Mouse (Mus musculus) megakaryocyte-erythroid progenitor cell, adult 5-6 weeks (primary cell): ENCODE results near the gene Oxgr1. TPM values are rescaled to one million over a fixed set of nuclear protein-coding genes. Genes with fewer than 3 reads are reported as not detected.

Experiments used
- ATAC-seq: replicated peaks from 2 replicates; pipeline ENCODE4 v1.8.0; 2016; ENCODE audit warnings: mild to moderate bottlenecking, inconsistent platforms; ENCODE audit not compliant: severe bottlenecking, poor library complexity, low FRiP score, low TSS enrichment
- total RNA-seq, 2 experiments: library from RNA; stranded (forward) in 1 of 2; stranded (reverse) in 1 of 2; fragments of 200-1000, 215-1000 nt in 1 of 2; fragments of >200 nt in 1 of 2; fragmentation: Nextera tagmentation in 1 of 2; gene quantifications; 2 replicates each; pipeline ENCODE4 v1.2.3; 2014 to 2017

Oxgr1 gene
- not detected in 2 replicates for total RNA-seq (2014; fragmentation: Nextera tagmentation)
- total RNA-seq (2017), result not detected in 2 replicates

GRCm38 (mm10) chr14:120042187-120042820, at the start of gene Oxgr1:
TSS of gene Oxgr1 (minus strand) at chr14:120042435.
- ATAC-seq, result no peak

- ATAC-seq, result no peak
Measured at GRCm38 (mm10) chr14:120090401-120090800, 48.2 kb upstream of the Oxgr1 start.

- no peak for ATAC-seq
Measured at GRCm38 (mm10) chr14:120089649-120090360, 47.6 kb upstream of the Oxgr1 start.

- ATAC-seq, result no peak
Measured at GRCm38 (mm10) chr14:120089006-120089648, 46.9 kb upstream of the Oxgr1 start.

- no peak for ATAC-seq
Measured at GRCm38 (mm10) chr14:120084084-120084667, 41.9 kb upstream of the Oxgr1 start.

- no peak for ATAC-seq
Measured at GRCm38 (mm10) chr14:120076192-120076591, 34.0 kb upstream of the Oxgr1 start.

GRCm38 (mm10) chr14:120075746-120076145, 33.5 kb upstream of the Oxgr1 start:
- no peak for ATAC-seq

- ATAC-seq, result no peak
Measured at GRCm38 (mm10) chr14:120074231-120074630, 32.0 kb upstream of the Oxgr1 start.

GRCm38 (mm10) chr14:120061096-120061495, 18.9 kb upstream of the Oxgr1 start:
- ATAC-seq, result no peak

- no peak for ATAC-seq
Measured at GRCm38 (mm10) chr14:120033454-120033853, 8.8 kb downstream of the Oxgr1 start.

GRCm38 (mm10) chr14:120019948-120020347, 22.3 kb downstream of the Oxgr1 start:
- ATAC-seq, result no peak

- no peak for ATAC-seq
Measured at GRCm38 (mm10) chr14:120009969-120010872, 32.0 kb downstream of the Oxgr1 start.

GRCm38 (mm10) chr14:120005153-120005552, 37.1 kb downstream of the Oxgr1 start:
- no peak for ATAC-seq

GRCm38 (mm10) chr14:120003661-120004060, 38.6 kb downstream of the Oxgr1 start:
- no peak for ATAC-seq

GRCm38 (mm10) chr14:120002673-120003072, 39.6 kb downstream of the Oxgr1 start:
- no peak for ATAC-seq

- no peak for ATAC-seq
Measured at GRCm38 (mm10) chr14:119989651-119990050, 52.6 kb downstream of the Oxgr1 start.

- no peak for ATAC-seq
Measured at GRCm38 (mm10) chr14:119988937-119989645, 53.1 kb downstream of the Oxgr1 start.

- no peak for ATAC-seq
Measured at GRCm38 (mm10) chr14:119987257-119987656, 55.0 kb downstream of the Oxgr1 start.

- no peak for ATAC-seq
Measured at GRCm38 (mm10) chr14:119986778-119987177, 55.5 kb downstream of the Oxgr1 start.
